Mouse (Mus musculus): ENCODE measurements around the gene Olfr1357. TPM values are rescaled to one million over a fixed set of nuclear protein-coding genes. Genes with fewer than 3 reads are reported as not detected.
"Not testable (repeated sequence)": the region's sequence is repeated elsewhere in the genome, so short reads cannot be mapped to it uniquely, and the experiment has no call there.

The Olfr1357 gene
- not detected in 2 replicates for polyA plus RNA-seq (2014; fragmentation: Nextera tagmentation; extraction: Ambion mirVana)

DNA sequence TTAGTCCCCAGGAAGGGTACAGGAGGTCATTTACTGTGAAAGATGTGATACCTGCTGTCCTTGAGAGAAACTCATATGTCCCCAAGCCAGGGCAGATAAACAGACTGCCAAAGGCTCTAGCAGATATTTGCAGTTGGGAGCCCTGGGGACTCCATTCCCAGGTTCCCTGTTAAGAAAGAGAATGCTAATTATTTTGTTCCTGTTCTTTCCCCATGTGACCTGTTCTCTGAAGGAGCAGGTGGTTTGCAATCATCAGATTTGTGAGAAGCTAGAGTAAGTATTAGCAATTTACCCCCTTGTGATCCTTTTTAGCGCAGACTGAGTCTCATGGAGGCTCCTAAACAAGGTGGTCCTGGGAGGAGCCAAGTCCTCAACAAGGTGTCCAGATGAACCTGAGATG, at the start of gene Olfr1357:
Olfr1357 (minus strand) TSS at position 101 of the 400 bp plus-strand sequence.
- 85% methylated on average over 1 of the region's 1 CpGs for WGBS
- H3K9me3 ChIP-seq (ENCODE audit: low read depth, low read length): no peaks in the 10 kb centered on the region
- no peak for TF ChIP-seq CTCF (IDR thresholded peaks at IDR 0.05; ENCODE audit: low read depth)

DNA sequence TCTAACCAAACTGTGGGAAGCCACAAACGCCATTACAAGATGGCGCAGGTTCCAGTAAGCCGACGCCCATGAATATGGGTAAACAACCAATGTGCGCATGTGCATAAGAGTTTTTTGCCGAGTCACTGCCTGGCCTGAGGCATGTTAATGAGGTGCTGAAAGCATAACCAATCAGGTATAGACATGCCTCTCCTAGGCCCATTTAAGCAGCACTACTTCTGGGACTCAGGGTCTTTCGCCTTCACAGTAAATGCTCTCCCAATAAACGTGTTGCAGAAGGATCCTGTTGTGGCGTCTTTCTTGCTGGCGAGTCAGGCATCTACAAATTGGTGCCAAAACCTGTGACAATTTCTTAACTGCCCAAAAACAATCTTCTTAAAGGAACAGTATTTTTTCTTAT, 48.8 kb upstream of the Olfr1357 start:
- ATAC-seq (ENCODE audit: insufficient read depth); H3K4me1 ChIP-seq (ENCODE audit: insufficient read depth); H3K27me3 ChIP-seq (ENCODE audit: insufficient read depth, low read length); H3K4me2 ChIP-seq; DNase-seq; H3K9me3 ChIP-seq (ENCODE audit: low read depth, low read length); H3K27ac ChIP-seq (ENCODE audit: low read depth); H3K36me3 ChIP-seq (ENCODE audit: insufficient read depth); H3K4me3 ChIP-seq (ENCODE audit: low read depth, low read length); H3K9ac ChIP-seq: not testable (repeated sequence)
- 85% methylated on average over 10 of the region's 10 CpGs for WGBS

More for the DNA sequence above, at the start of gene Olfr1357:
- Histone ChIP-seq H3K9ac (no peak within 1 kb of the TSS), H3K27ac (ENCODE audit: low read depth) (no peak within 1 kb of the TSS), H3K4me2 (no peak within 1 kb of the TSS), H3K4me3 (ENCODE audit: low read depth, low read length) (no peak within 1 kb of the TSS), H3K27me3 (ENCODE audit: insufficient read depth, low read length) (no peaks in the 10 kb centered on the region), H3K4me1 (ENCODE audit: insufficient read depth) (no peaks in the 10 kb centered on the region), H3K36me3 (ENCODE audit: insufficient read depth) (no peaks in the 10 kb centered on the region)
- no peak for ATAC-seq (ENCODE audit: insufficient read depth)
- no peak for DNase-seq

DNA sequence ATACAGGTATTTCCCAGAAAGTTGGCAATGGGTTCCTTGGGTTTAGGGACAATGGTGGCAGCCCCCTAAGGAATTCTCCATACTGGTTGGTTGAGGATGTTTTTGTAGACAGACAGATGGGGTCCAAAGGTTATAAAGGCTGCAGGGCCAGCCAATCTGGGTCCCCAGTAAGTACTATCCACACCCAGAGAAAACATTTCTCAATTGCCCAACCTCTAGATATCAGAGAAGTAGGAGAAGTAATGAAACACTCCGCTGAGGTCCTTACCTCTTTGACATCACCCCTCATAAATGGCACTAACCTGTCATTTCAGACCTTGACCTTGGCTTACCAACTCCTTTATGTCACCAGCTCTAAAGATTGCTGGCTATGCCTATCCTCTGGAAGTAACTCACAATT, 46.7 kb upstream of the Olfr1357 start:
- 81% methylated on average over 1 of the region's 1 CpGs for WGBS
- no peak for TF ChIP-seq CTCF (IDR thresholded peaks at IDR 0.05; ENCODE audit: low read depth)
- Histone ChIP-seq H3K4me3 (ENCODE audit: low read depth, low read length) (no peak overlapping the region), H3K27ac (ENCODE audit: low read depth) (no peak overlapping the region), H3K9ac (no peak overlapping the region), H3K4me1 (ENCODE audit: insufficient read depth) (no peaks in the 10 kb centered on the region), H3K9me3 (ENCODE audit: low read depth, low read length) (no peaks in the 10 kb centered on the region), H3K27me3 (ENCODE audit: insufficient read depth, low read length) (no peaks in the 10 kb centered on the region), H3K4me2 (no peak overlapping the region), H3K36me3 (ENCODE audit: insufficient read depth) (no peaks in the 10 kb centered on the region)
- ATAC-seq (ENCODE audit: insufficient read depth) (no peak), DNase-seq (no peak)

DNA sequence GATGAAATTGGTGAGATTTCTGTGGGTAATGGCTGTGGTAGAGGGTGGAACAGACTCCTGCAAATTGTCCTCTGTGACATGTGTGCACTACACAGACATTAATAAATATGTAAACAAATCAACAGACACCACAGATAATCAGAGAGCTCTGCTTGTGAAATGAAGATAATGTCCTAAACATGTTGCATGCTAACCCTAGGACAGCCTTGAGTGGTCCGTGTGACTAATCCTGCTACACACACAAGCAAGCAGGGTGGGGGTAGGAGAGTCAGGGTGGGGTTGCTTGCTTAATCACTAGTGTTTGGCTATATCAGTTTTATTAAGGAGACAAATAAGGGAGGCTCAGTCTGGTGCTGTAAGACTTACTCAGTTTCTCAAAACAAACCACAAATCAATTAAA, 43.3 kb upstream of the Olfr1357 start:
- no peak for ATAC-seq (ENCODE audit: insufficient read depth)
- WGBS: 39% methylated on average over 1 of the region's 1 CpGs
- TF ChIP-seq CTCF (IDR thresholded peaks at IDR 0.05; ENCODE audit: low read depth): no peak
- Histone ChIP-seq H3K9me3 (ENCODE audit: low read depth, low read length) (no peaks in the 10 kb centered on the region), H3K27me3 (ENCODE audit: insufficient read depth, low read length) (no peaks in the 10 kb centered on the region), H3K4me1 (ENCODE audit: insufficient read depth) (no peaks in the 10 kb centered on the region), H3K9ac (no peak overlapping the region), H3K27ac (ENCODE audit: low read depth) (no peak overlapping the region), H3K4me3 (ENCODE audit: low read depth, low read length) (no peak overlapping the region), H3K4me2 (no peak overlapping the region), H3K36me3 (ENCODE audit: insufficient read depth) (no peaks in the 10 kb centered on the region)
- no peak for DNase-seq

DNA sequence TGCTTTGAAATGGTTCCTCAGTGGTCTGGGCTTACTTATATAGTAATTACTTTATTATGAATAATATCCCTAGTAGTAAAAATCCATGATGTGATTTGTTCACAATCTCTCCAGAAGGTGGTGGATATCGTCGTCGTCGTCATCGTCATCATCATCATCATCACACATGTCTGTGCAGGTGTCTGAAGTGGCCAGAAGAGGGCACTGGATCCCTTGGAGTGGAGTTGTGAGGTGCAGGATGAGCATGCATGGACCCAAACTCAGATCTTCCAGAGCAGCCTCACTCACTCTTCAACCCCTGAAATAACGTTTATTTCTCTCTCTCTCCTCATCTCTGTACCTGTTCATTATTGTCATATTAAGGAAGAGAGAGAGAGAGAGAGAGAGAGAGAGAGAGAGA, 14.4 kb upstream of the Olfr1357 start:
- WGBS: 8% methylated on average over 6 of the region's 6 CpGs
- ATAC-seq (ENCODE audit: insufficient read depth) (no peak), DNase-seq (peak; percentile 72)
- Histone ChIP-seq H3K4me3 (ENCODE audit: low read depth, low read length) (no peak overlapping the region), H3K4me1 (ENCODE audit: insufficient read depth) (no peaks in the 10 kb centered on the region), H3K27ac (ENCODE audit: low read depth) (no peak overlapping the region), H3K9ac (no peak overlapping the region), H3K9me3 (ENCODE audit: low read depth, low read length) (no peaks in the 10 kb centered on the region), H3K4me2 (no peak overlapping the region), H3K36me3 (ENCODE audit: insufficient read depth) (no peaks in the 10 kb centered on the region), H3K27me3 (ENCODE audit: insufficient read depth, low read length) (no peaks in the 10 kb centered on the region)
- peak; percentile 79 for TF ChIP-seq CTCF (IDR thresholded peaks at IDR 0.05; ENCODE audit: low read depth)

DNA sequence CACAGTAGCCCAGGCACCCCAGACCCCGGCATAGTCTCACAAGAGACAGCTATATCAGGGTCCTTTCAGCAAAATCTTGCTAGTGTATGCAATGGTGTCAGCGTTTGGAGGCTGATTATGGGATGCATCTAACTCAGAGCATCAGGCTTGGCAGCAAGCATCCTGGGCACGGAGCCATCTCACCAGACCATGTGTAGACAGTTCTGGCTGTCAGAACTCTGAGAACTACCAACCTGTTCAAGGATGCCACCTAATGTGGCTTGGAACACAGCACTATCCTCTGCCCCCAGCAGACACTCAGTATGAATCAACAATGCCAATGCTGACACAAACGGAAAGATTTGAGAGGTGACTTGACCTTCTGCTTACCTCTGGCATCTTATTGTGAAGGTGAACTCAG, 12.3 kb upstream of the Olfr1357 start:
- Histone ChIP-seq H3K27me3 (ENCODE audit: insufficient read depth, low read length) (no peaks in the 10 kb centered on the region), H3K27ac (ENCODE audit: low read depth) (no peak overlapping the region), H3K4me2 (no peak overlapping the region), H3K9me3 (ENCODE audit: low read depth, low read length) (no peaks in the 10 kb centered on the region), H3K4me1 (ENCODE audit: insufficient read depth) (no peaks in the 10 kb centered on the region), H3K4me3 (ENCODE audit: low read depth, low read length) (no peak overlapping the region), H3K9ac (no peak overlapping the region), H3K36me3 (ENCODE audit: insufficient read depth) (no peaks in the 10 kb centered on the region)
- ATAC-seq (ENCODE audit: insufficient read depth) (no peak), DNase-seq (no peak)
- 74% methylated on average over 4 of the region's 4 CpGs for WGBS
- no peak for TF ChIP-seq CTCF (IDR thresholded peaks at IDR 0.05; ENCODE audit: low read depth)

DNA sequence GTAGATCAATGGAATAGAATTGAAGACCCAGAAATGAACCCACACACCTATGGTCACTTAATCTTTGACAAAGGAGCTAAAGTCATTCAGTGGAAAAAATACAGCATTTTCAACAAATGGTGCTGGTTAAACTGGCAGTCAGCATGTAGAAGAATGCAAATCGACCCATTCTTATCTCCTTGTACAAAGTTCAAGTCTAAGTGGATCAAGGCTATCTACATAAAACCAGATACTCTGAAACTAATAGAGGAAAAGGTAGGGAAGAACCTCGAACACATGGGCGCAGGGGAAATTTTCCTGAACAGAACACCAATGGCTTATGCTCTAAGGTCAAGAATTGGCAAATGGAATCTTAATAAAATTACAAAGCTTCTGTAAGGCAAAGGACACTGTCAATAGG, 5.3 kb upstream of the Olfr1357 start:
- not testable (repeated sequence) for ATAC-seq (ENCODE audit: insufficient read depth); H3K36me3 ChIP-seq (ENCODE audit: insufficient read depth); H3K4me2 ChIP-seq; H3K9me3 ChIP-seq (ENCODE audit: low read depth, low read length); H3K9ac ChIP-seq; H3K27me3 ChIP-seq (ENCODE audit: insufficient read depth, low read length); H3K27ac ChIP-seq (ENCODE audit: low read depth); H3K4me1 ChIP-seq (ENCODE audit: insufficient read depth); DNase-seq; H3K4me3 ChIP-seq (ENCODE audit: low read depth, low read length)
- 77% methylated on average over 3 of the region's 3 CpGs for WGBS

DNA sequence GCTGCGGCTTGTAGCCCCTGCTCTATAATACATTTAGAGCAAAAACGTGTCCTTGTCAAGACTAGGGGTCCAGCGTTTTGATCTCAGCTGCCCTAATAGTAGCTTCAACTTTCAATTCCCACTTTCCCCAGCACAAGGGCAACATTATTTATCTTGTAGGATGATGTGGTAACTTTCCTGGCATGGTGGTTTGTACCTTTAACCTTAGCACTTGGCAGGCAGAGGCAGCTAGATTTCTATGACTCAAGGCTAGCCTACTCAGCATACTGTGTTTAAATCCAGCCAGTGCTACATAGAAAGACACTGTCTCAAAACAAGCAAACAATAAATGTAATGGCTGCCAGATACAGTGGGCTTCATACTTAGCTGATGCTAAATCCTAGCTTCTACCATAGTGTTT, 10.3 kb downstream of the Olfr1357 start:
- Histone ChIP-seq H3K36me3 (ENCODE audit: insufficient read depth) (no peaks in the 10 kb centered on the region), H3K4me3 (ENCODE audit: low read depth, low read length) (no peak overlapping the region), H3K9ac (no peak overlapping the region), H3K4me1 (ENCODE audit: insufficient read depth) (no peaks in the 10 kb centered on the region), H3K9me3 (ENCODE audit: low read depth, low read length) (no peaks in the 10 kb centered on the region), H3K27ac (ENCODE audit: low read depth) (no peak overlapping the region), H3K27me3 (ENCODE audit: insufficient read depth, low read length) (no peaks in the 10 kb centered on the region), H3K4me2 (no peak overlapping the region)
- DNase-seq (no peak), ATAC-seq (ENCODE audit: insufficient read depth) (no peak)
- WGBS: 60% methylated on average over 3 of the region's 3 CpGs
- TF ChIP-seq CTCF (IDR thresholded peaks at IDR 0.05; ENCODE audit: low read depth): no peak
